Mouse (Mus musculus): ENCODE measurements at regions not wholly inside any gene's neighbourhood (a gene's known extent, or its start where the extent isn't known, plus 50 kb on each side); places are given as distances from the start of the nearest gene placed in this dataset.

- TF ChIP-seq POLR2A (IDR thresholded peaks at IDR 0.05; ENCODE audit: insufficient read depth, low read depth, low read length) (no peak), CTCF (IDR thresholded peaks at IDR 0.05) (no peak), EP300 (IDR thresholded peaks at IDR 0.05; ENCODE audit: insufficient read depth, low read depth, low read length) (no peak)
These were observed 152.0 kb downstream of the Tpra1 start for GRCm38 (mm10) chr6:89054060-89054459.
